Mouse (Mus musculus) testis, adult 2 months (tissue): Measurements from ENCODE around the gene Pkp4.

ENCODE experiments used
- CTCF ChIP-seq: fragments of 200-500 bp; IDR thresholded peaks from 2 replicates; pipeline ENCODE4 v1.5.1; 2012; ENCODE audit warnings: low read depth, mild to moderate bottlenecking, inconsistent platforms, low read length, moderate library complexity; ENCODE audit not compliant: control insufficient read depth, insufficient read depth, insufficient replicate concordance
- POLR2A ChIP-seq: fragments of 200-500 bp; IDR thresholded peaks from 2 replicates; pipeline ENCODE4 v1.6.1; 2012; ENCODE audit warnings: low read depth, mild to moderate bottlenecking, inconsistent platforms, low read length, moderate library complexity; ENCODE audit not compliant: control insufficient read depth

DNA sequence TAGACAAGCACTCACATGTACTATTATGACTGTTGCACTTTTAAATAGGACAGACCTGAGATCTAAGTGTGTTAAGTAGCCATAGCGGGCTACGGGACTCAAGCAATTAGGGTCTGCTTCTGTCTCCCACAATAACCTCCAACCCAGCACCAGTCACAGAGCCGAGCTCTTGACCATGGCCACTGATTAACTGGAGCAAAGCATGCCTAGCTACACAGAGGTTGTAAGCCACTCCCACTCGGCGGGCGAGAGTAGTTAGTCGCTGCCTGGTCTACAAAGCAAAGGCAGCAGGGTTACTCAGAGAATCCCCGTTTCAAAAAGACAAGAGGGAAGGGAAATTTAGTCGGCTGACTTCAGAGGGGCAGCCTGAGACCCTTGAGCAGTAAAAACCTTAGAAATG is 70.0 kb downstream of the Pkp4 start:
- TF ChIP-seq CTCF (no peak), POLR2A (no peak)
